Mouse (Mus musculus) midbrain, embryonic 14.5 days (tissue): ENCODE measurements around the gene Cyp4f39. TPM values are rescaled to one million over a fixed set of nuclear protein-coding genes. Genes with fewer than 3 reads are reported as not detected.
A peak's percentile ranks its signal among the peaks of the same experiment; 100 is the strongest.

Experiments used
- ATAC-seq: fragments of 200-750 bp; cut with Nextera tagmentation; 2 replicates; pipeline ENCODE4 v1.8.0; 2017; ENCODE audit warnings: moderate number of reproducible peaks, moderate library complexity; ENCODE audit not compliant: low FRiP score, low TSS enrichment
- DNase-seq: peaks from one replicate; pipeline ENCODE4 v3.0.0-alpha.2; 2015
- H3K27ac ChIP-seq: fragments of 300-500 bp; sonication (generic); replicated peaks from 2 replicates; pipeline ENCODE4 v1.5.1; 2014; ENCODE audit warnings: mild to moderate bottlenecking, low read depth, low read length, moderate library complexity
- H3K27me3 ChIP-seq: fragments of 300-500 bp; sonication (generic); 2 replicates; pipeline ENCODE4 v1.6.1; 2014; ENCODE audit warnings: low read length, control low read depth, mixed read lengths; ENCODE audit not compliant: control insufficient read depth, insufficient read depth
- H3K36me3 ChIP-seq: fragments of 300-500 bp; sonication (generic); 2 replicates; pipeline ENCODE4 v1.6.1; 2014; ENCODE audit warnings: low read length, control low read depth; ENCODE audit not compliant: control insufficient read depth, insufficient read depth
- H3K4me1 ChIP-seq: fragments of 300-500 bp; sonication (generic); 2 replicates; pipeline ENCODE4 v1.6.1; 2014; ENCODE audit warnings: mild to moderate bottlenecking, antibody characterized with exemption, low read length, control low read depth; ENCODE audit not compliant: control insufficient read depth, insufficient read depth
- H3K4me2 ChIP-seq: fragments of 300-500 bp; sonication (generic); 2 replicates; pipeline ENCODE4 v1.6.1; 2014; ENCODE audit warnings: mild to moderate bottlenecking, low read length, moderate library complexity
- H3K4me3 ChIP-seq: fragments of 300-500 bp; sonication (generic); replicated peaks from 2 replicates; pipeline ENCODE4 v1.5.1; 2014; ENCODE audit warnings: low read depth, low read length
- H3K9ac ChIP-seq: fragments of 300-500 bp; sonication (generic); replicated peaks from 2 replicates; pipeline ENCODE4 v1.6.1; 2014; ENCODE audit warnings: mild to moderate bottlenecking, low read length, moderate library complexity
- H3K9me3 ChIP-seq: fragments of 300-500 bp; sonication (generic); 2 replicates; pipeline ENCODE4 v1.6.1; 2016; ENCODE audit warnings: low read length, control low read depth, mixed read lengths; ENCODE audit not compliant: control insufficient read depth
- WGBS: fragments of 180-500 bp; shearing (Covaris S2); extraction: QIAGEN DNeasy Blood & Tissue Kit; methylation state at CpG from one replicate; pipeline ENCODE4 v1.1.7; 2014; 5-methylcytosine and 5-hydroxymethylcytosine counted together
- polyA plus RNA-seq: library from polyadenylated mRNA; unstranded; fragments of >200 nt; fragmentation: Nextera tagmentation; extraction: Ambion mirVana; gene quantifications from 2 replicates; pipeline ENCODE4 v1.2.1, GENCODE M21; 2014

Cyp4f39 gene
- polyA plus RNA-seq, 1 experiment from 2014 or later = 0.67 TPM

GRCm38 (mm10) chr17:32426610-32427009 is 25.9 kb upstream of the Cyp4f39 start:
- no peaks in the 10 kb centered on the region for H3K9me3 ChIP-seq
- no peaks in the 10 kb centered on the region for H3K27me3 ChIP-seq
- ATAC-seq = no peak
- no peak overlapping the region for H3K9ac ChIP-seq
- H3K4me1 ChIP-seq = no peaks in the 10 kb centered on the region
- H3K36me3 ChIP-seq = no peaks in the 10 kb centered on the region
- H3K27ac ChIP-seq = no peak overlapping the region
- no peak for DNase-seq
- H3K4me3 ChIP-seq = no peak overlapping the region
- H3K4me2 ChIP-seq = no peak overlapping the region

GRCm38 (mm10) chr17:32431972-32432371 is 20.6 kb upstream of the Cyp4f39 start:
- ATAC-seq (no peak), DNase-seq (peak; percentile 62)

GRCm38 (mm10) chr17:32434324-32434723 is 18.2 kb upstream of the Cyp4f39 start:
- no peaks in the 10 kb centered on the region for H3K36me3 ChIP-seq
- H3K27ac ChIP-seq = no peak overlapping the region
- H3K27me3 ChIP-seq = no peaks in the 10 kb centered on the region
- H3K4me1 ChIP-seq = no peaks in the 10 kb centered on the region
- 83% methylated on average over 4 of the region's 4 CpGs for WGBS
- no peak overlapping the region for H3K4me3 ChIP-seq
- H3K4me2 ChIP-seq = no peak overlapping the region
- DNase-seq = no peak
- no peak overlapping the region for H3K9ac ChIP-seq
- ATAC-seq = no peak
- no peaks in the 10 kb centered on the region for H3K9me3 ChIP-seq

More at GRCm38 (mm10) chr17:32431972-32432371, 20.6 kb upstream of the Cyp4f39 start:
- Histone ChIP-seq H3K4me2 (no peak overlapping the region), H3K9me3 (no peaks in the 10 kb centered on the region), H3K4me3 (no peak overlapping the region), H3K4me1 (no peaks in the 10 kb centered on the region), H3K27me3 (no peaks in the 10 kb centered on the region), H3K36me3 (no peaks in the 10 kb centered on the region), H3K9ac (no peak overlapping the region), H3K27ac (no peak overlapping the region)
- 69% methylated on average over 3 of the region's 3 CpGs for WGBS

- Histone ChIP-seq H3K27me3 (no peaks in the 10 kb centered on the region), H3K36me3 (no peaks in the 10 kb centered on the region), H3K9ac (no peak overlapping the region), H3K9me3 (no peaks in the 10 kb centered on the region), H3K4me1 (no peaks in the 10 kb centered on the region), H3K27ac (no peak overlapping the region), H3K4me3 (no peak overlapping the region), H3K4me2 (no peak overlapping the region)
- ATAC-seq (no peak), DNase-seq (no peak)
- 72% methylated on average over 5 of the region's 5 CpGs for WGBS
Measured at GRCm38 (mm10) chr17:32435151-32435550, 17.4 kb upstream of the Cyp4f39 start.

GRCm38 (mm10) chr17:32437106-32437505 is 15.4 kb upstream of the Cyp4f39 start:
- no peaks in the 10 kb centered on the region for H3K4me1 ChIP-seq
- ATAC-seq = no peak
- WGBS = 91% methylated on average over 4 of the region's 4 CpGs
- DNase-seq = no peak
- no peak overlapping the region for H3K9ac ChIP-seq
- H3K9me3 ChIP-seq = no peaks in the 10 kb centered on the region
- H3K4me3 ChIP-seq = no peak overlapping the region
- no peak overlapping the region for H3K4me2 ChIP-seq
- no peaks in the 10 kb centered on the region for H3K27me3 ChIP-seq
- no peak overlapping the region for H3K27ac ChIP-seq
- H3K36me3 ChIP-seq = no peaks in the 10 kb centered on the region

- Histone ChIP-seq H3K4me1 (no peaks in the 10 kb centered on the region), H3K4me3 (no peak overlapping the region), H3K9me3 (no peaks in the 10 kb centered on the region), H3K27me3 (no peaks in the 10 kb centered on the region), H3K27ac (no peak overlapping the region), H3K36me3 (no peaks in the 10 kb centered on the region), H3K4me2 (no peak overlapping the region), H3K9ac (no peak overlapping the region)
- ATAC-seq (no peak), DNase-seq (no peak)
- WGBS = 81% methylated on average over 6 of the region's 6 CpGs
Measured at GRCm38 (mm10) chr17:32443245-32443644, 9.3 kb upstream of the Cyp4f39 start.

GRCm38 (mm10) chr17:32445016-32445415 is 7.5 kb upstream of the Cyp4f39 start:
- DNase-seq = no peak
- H3K27me3 ChIP-seq = no peaks in the 10 kb centered on the region
- no peak for ATAC-seq
- H3K4me2 ChIP-seq = no peak overlapping the region
- H3K4me1 ChIP-seq = no peaks in the 10 kb centered on the region
- no peaks in the 10 kb centered on the region for H3K9me3 ChIP-seq
- 78% methylated on average over 5 of the region's 5 CpGs for WGBS
- H3K36me3 ChIP-seq = no peaks in the 10 kb centered on the region
- H3K9ac ChIP-seq = no peak overlapping the region
- no peak overlapping the region for H3K27ac ChIP-seq
- no peak overlapping the region for H3K4me3 ChIP-seq

- DNase-seq (no peak), ATAC-seq (no peak)
- no peaks in the 10 kb centered on the region for H3K9me3 ChIP-seq
- H3K4me1 ChIP-seq = no peaks in the 10 kb centered on the region
- no peak overlapping the region for H3K4me3 ChIP-seq
- H3K9ac ChIP-seq = no peak overlapping the region
- H3K4me2 ChIP-seq = no peak overlapping the region
- H3K27ac ChIP-seq = no peak overlapping the region
- H3K27me3 ChIP-seq = no peaks in the 10 kb centered on the region
- H3K36me3 ChIP-seq = no peaks in the 10 kb centered on the region
Measured at GRCm38 (mm10) chr17:32447195-32447594, 5.3 kb upstream of the Cyp4f39 start.

GRCm38 (mm10) chr17:32449042-32449441 is 3.5 kb upstream of the Cyp4f39 start:
- peaks cover 7% of the 10 kb centered on the region; the same call in 1 of the 2 replicates for H3K4me1 ChIP-seq
- H3K4me3 ChIP-seq = no peak overlapping the region
- no peak overlapping the region for H3K4me2 ChIP-seq
- H3K27me3 ChIP-seq = no peaks in the 10 kb centered on the region
- no peak for ATAC-seq
- no peak for DNase-seq
- no peaks in the 10 kb centered on the region for H3K36me3 ChIP-seq
- WGBS = 90% methylated on average over 1 of the region's 1 CpGs
- H3K9me3 ChIP-seq = no peaks in the 10 kb centered on the region
- no peak overlapping the region for H3K27ac ChIP-seq
- no peak overlapping the region for H3K9ac ChIP-seq
